Mouse (Mus musculus): Measurements from ENCODE around the gene Spen.

Spen gene

GRCm38 (mm10) chr4:141534947-141535680 is 3.3 kb downstream of the Spen start:
- DNase-seq (ENCODE audit: low read depth, low spot score), result peak; percentile 44

- DNase-seq (ENCODE audit: low read depth, low spot score), result no peak
Observed at GRCm38 (mm10) chr4:141530979-141531378, 7.4 kb downstream of the Spen start.

- no peak for DNase-seq (ENCODE audit: low read depth, low spot score)
Observed at GRCm38 (mm10) chr4:141528938-141529337, 9.5 kb downstream of the Spen start.

- no peak for DNase-seq (ENCODE audit: low read depth, low spot score)
Observed at GRCm38 (mm10) chr4:141526936-141527650, 11.3 kb downstream of the Spen start.

GRCm38 (mm10) chr4:141525940-141526339 is 12.5 kb downstream of the Spen start:
- DNase-seq (ENCODE audit: low read depth, low spot score), result no peak

GRCm38 (mm10) chr4:141524658-141525057 is 13.7 kb downstream of the Spen start:
- DNase-seq (ENCODE audit: low read depth, low spot score), result no peak

- DNase-seq (ENCODE audit: low read depth, low spot score), result no peak
Observed at GRCm38 (mm10) chr4:141523128-141523527, 15.3 kb downstream of the Spen start.

GRCm38 (mm10) chr4:141518386-141518785 is 20.0 kb downstream of the Spen start:
- DNase-seq (ENCODE audit: low read depth, low spot score), result no peak

GRCm38 (mm10) chr4:141514179-141514641 is 24.2 kb downstream of the Spen start:
- no peak for DNase-seq (ENCODE audit: low read depth, low spot score)

- no peak for DNase-seq (ENCODE audit: low read depth, low spot score)
Observed at GRCm38 (mm10) chr4:141512145-141512544, 26.3 kb downstream of the Spen start.

GRCm38 (mm10) chr4:141510457-141510856 is 27.9 kb downstream of the Spen start:
- peak; percentile 18 for DNase-seq (ENCODE audit: low read depth, low spot score)

- peak; percentile 43 for DNase-seq (ENCODE audit: low read depth, low spot score)
Observed at GRCm38 (mm10) chr4:141506893-141507292, 31.5 kb downstream of the Spen start.

GRCm38 (mm10) chr4:141506352-141506751 is 32.0 kb downstream of the Spen start:
- DNase-seq (ENCODE audit: low read depth, low spot score), result peak; percentile 76

GRCm38 (mm10) chr4:141505810-141506209 is 32.6 kb downstream of the Spen start:
- no peak for DNase-seq (ENCODE audit: low read depth, low spot score)

- DNase-seq (ENCODE audit: low read depth, low spot score), result no peak
Observed at GRCm38 (mm10) chr4:141504471-141504870, 33.9 kb downstream of the Spen start.

- DNase-seq (ENCODE audit: low read depth, low spot score), result no peak
Observed at GRCm38 (mm10) chr4:141502723-141503122, 35.7 kb downstream of the Spen start.

GRCm38 (mm10) chr4:141501058-141501457 is 37.3 kb downstream of the Spen start:
- DNase-seq (ENCODE audit: low read depth, low spot score), result no peak

- peak; percentile 48 for DNase-seq (ENCODE audit: low read depth, low spot score)
Observed at GRCm38 (mm10) chr4:141500637-141501036, 37.8 kb downstream of the Spen start.

- no peak for DNase-seq (ENCODE audit: low read depth, low spot score)
Observed at GRCm38 (mm10) chr4:141488670-141489069, 49.7 kb downstream of the Spen start.

- DNase-seq (ENCODE audit: low read depth, low spot score), result no peak
Observed at GRCm38 (mm10) chr4:141487581-141487980, 50.8 kb downstream of the Spen start.

GRCm38 (mm10) chr4:141484071-141484470 is 54.3 kb downstream of the Spen start:
- DNase-seq (ENCODE audit: low read depth, low spot score), result no peak

GRCm38 (mm10) chr4:141479411-141479810 is 59.0 kb downstream of the Spen start:
- no peak for DNase-seq (ENCODE audit: low read depth, low spot score)

GRCm38 (mm10) chr4:141478794-141479193 is 59.6 kb downstream of the Spen start:
- DNase-seq (ENCODE audit: low read depth, low spot score), result no peak

Data from skeletal muscle tissue, adult 2 months (tissue).